Mouse (Mus musculus) ES-E14 (cell line): ENCODE results near the gene Rab11fip5.

Experiments used
- CHD2 ChIP-seq: IDR thresholded peaks from 2 replicates; pipeline ENCODE4 v1.6.1; 2014; ENCODE audit warnings: mild to moderate bottlenecking, low read depth, low read length, inconsistent platforms
- HCFC1 ChIP-seq: IDR thresholded peaks from 2 replicates; pipeline ENCODE4 v1.6.1; 2012; ENCODE audit warnings: low read length, inconsistent platforms, borderline replicate concordance; ENCODE audit not compliant: insufficient read depth
- MAFK ChIP-seq: IDR thresholded peaks from 2 replicates; pipeline ENCODE4 v1.6.1; 2014; ENCODE audit warnings: mild to moderate bottlenecking, low read depth, low read length, inconsistent platforms; ENCODE audit not compliant: insufficient read depth
- ZC3H11A ChIP-seq: IDR thresholded peaks from 2 replicates; pipeline ENCODE4 v1.6.1; 2012; ENCODE audit warnings: low read depth, mild to moderate bottlenecking, inconsistent platforms, low read length, borderline replicate concordance
- ZNF384 ChIP-seq: IDR thresholded peaks from 2 replicates; pipeline ENCODE4 v1.6.1; 2012; ENCODE audit warnings: low read depth, low read length, inconsistent platforms

DNA sequence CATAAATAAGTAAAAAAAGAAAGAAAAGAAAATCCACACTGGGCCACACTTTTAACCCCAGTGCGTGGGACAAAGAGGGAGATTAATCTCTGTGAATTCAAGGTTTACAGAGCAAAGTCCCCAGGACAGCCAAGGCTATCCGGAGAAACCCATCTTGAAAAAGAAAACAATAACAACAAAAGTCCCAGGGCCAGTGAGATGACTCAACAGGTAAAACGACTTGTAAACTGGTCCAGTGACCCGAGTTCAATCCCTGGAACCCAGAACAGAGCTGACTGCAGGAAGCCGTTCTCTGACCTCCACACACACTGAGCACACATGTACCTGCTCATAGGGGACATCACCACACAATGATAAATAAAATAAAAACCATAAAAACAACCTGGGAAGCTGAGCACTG lies 10.0 kb downstream of the Rab11fip5 start:
- TF ChIP-seq HCFC1 (no peak), ZNF384 (no peak), CHD2 (no peak), ZC3H11A (no peak), MAFK (no peak)
